Mouse (Mus musculus): ENCODE measurements at regions not wholly inside any gene's neighbourhood (a gene's known extent, or its start where the extent isn't known, plus 50 kb on each side); places are given as distances from the start of the nearest gene placed in this dataset.

DNA sequence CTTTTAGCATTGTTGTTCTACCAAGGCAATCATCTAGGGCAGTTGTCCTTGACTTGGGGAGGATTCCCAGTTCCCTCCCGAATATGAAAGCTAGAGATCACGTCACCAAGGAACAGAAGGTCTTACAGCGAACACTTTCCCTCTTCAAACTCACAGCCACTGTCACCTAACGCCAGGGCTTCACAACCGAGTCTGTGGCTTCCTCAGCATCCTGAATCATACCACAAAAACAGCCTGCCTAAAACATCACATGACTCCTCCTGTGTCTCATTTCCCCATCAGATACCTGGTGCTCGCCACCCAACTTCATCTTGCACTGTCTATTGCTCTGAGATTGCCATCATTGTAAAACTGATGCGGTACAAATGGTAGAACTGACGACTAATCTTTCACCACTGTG, 186.5 kb downstream of the Kdr start:
- DNase-seq (ENCODE audit: low spot score in 2 of 2), result no peak
- intact Hi-C loops (cut with DNase I), result no loop called here

DNA sequence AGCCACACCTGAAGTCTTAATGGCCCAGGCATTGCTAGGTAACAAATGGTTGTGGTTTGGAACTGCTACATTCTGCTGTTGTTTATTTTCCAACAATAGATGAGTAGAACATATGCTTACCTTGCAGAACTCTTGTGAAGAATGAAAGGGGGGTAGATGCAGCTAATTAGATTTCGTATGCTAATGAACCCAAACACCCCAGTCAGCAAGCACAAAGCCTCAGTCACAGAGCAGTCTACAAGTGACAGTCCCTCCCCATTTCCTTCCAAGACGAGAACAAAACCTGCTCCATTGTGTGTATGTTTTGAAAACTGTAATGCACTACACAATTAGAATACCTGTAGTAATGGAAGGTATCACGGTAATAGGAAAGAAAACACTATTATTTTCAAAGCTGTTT, 190.2 kb downstream of the Kdr start:
- no peak for DNase-seq (ENCODE audit: low spot score in 2 of 2)
- intact Hi-C loops (cut with DNase I), result no loop called here

DNA sequence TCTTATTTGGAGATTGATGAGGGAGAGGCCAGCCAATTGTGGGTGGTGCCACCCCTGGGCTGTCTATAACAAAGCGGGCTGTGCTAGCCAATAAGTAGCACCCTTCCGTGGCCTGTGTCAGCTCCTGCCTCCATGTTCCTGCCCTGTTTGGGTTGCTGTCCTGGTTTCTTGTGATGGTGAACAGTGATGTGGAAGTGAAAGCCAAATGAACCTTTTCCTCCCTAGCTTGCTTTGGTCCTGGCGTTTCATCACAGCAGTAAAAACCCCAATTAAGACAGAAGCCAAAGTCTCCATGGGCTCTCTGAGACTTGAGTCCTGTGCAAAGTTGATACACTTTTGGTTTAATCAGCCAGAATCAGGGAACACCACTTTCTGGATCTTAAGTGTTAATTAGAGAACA, 192.1 kb downstream of the Kdr start:
- intact Hi-C loops (cut with DNase I), result no loop called here
- no peak for DNase-seq (ENCODE audit: low spot score in 2 of 2)

DNA sequence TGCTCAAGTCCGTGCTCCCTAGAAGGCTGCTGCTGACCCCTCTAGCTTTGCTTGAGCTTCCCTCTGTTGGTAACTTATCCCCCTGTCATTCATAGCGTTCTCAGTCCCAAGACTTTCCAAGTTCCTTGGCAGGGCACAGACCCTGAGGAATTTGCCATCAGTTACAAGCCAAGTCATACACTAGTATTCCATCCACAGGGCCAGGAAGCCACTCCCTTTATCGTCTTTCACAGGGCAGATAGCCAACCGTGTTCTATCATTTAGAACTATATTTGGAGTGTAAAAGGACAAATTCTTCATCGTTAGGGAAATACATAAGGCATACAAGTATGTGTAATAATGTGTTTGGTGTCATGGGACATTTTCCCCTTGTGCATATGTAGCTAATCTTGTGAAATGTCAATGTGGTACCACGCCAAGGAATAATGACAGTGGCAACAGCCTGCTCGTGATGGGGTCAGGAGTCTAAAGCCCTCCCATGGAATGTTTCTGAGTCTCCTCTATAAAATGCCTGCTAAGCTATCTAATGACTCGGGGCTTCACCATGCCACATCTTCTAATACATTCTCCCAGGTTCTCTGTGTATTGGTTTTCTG, 193.2 kb downstream of the Kdr start:
- no peak for DNase-seq (ENCODE audit: low spot score in 2 of 2)
- intact Hi-C loops (cut with DNase I), result no loop called here

DNA sequence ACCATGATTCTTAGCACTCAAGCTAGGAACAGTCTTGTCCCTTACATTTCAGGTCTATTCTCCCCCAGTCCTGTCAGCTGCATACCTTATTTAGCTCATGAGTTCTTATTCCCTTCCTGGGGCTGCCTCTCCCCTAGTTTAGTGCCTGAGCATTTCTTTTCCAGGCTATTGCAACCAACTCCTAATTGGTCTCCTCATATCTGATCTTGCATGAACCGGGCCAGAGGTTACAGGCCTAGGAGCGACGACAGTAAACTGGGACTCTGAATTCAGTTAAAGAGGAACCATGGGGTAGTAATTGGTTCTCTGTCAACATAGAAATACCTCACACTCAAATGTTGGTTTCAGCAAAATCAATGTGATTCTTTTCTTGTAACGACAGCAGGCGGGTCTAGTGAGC, 195.9 kb downstream of the Kit start:
- intact Hi-C loops (cut with DNase I), result no loop called here
- DNase-seq (ENCODE audit: low spot score in 2 of 2), result no peak

DNA sequence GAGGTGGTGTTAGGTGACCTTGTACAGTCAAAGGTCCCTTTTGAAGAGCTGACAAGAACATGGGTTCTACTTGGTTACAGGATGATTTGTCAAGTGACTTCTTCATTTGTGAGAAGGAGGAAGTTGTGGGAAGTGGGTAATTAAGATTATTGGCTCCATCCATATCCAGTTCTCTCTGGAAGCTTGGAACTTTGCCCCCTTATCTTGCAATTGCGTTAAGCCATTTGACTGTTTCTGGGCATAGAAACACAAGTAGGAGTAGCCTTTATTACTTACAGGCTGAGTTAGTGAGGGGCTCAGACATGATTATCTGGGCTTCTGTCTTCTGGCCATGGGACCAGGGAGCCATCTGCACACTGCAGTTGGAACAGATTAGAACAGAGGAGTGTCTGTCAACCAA, 192.5 kb downstream of the Kit start:
- intact Hi-C loops (cut with DNase I), result no loop called here
- no peak for DNase-seq (ENCODE audit: low spot score in 2 of 2)

DNA sequence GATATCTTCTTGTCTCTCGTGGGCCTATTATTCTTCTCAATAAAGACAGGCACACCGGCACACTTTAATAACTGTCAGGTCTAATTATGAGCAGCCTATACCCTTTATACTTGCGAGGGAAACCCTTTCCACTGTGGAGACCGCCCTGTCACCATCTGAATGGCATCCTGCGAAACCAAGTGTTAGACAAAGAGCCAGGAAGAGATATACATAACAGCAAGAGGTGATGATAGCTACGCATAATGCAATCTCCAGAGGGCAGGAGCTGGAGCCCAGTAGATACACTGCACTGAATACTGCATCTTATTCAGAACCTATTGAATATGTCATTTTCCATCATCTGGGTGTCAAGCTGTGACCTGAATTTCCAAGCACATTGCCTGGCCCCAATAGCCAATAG, 187.7 kb downstream of the Kit start:
- no peak for DNase-seq (ENCODE audit: low spot score in 2 of 2)
- intact Hi-C loops (cut with DNase I), result no loop called here

DNA sequence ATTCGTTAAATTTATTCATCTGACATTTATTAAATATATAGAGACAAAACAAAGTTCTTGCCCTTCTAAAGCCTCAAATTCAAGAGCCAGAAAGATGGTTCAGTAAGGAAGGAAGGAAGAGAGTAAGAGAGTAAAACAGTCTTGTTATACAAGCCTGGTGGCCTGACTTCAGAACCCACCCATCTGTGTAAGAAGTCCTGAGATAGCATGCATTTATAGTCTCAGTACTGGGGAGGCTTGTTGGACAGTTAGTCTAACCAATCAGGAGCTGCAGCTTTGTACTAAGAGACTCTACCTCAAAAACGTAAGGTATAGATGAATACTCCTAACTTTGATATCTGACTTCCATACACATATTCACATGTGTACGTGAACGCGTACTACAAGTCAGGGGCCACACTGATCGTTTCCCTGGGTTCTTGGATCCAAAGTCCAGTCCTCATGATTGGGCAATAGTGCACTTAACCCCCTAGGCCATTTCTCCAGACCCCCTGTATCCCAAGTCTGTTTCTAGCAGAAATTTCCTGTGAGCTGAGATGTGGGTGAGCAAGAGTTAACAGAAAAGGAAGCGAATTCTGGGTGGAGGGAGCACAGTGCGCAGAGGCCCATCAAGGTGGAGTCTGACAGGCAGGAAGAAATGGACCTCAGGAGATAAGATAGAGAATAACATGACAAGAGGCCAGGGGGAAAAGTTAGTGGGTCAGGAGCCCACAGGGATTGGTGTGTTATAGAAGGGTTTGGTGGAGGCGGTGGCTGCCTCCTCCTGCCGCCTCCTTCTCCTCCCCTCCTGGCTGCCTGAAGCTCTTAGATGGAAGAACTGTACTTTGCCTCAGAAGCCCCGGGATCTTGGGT, 187.0 kb downstream of the Kit start:
- intact Hi-C loops (cut with DNase I), result no loop called here
- no peak for DNase-seq (ENCODE audit: low spot score in 2 of 2)

DNA sequence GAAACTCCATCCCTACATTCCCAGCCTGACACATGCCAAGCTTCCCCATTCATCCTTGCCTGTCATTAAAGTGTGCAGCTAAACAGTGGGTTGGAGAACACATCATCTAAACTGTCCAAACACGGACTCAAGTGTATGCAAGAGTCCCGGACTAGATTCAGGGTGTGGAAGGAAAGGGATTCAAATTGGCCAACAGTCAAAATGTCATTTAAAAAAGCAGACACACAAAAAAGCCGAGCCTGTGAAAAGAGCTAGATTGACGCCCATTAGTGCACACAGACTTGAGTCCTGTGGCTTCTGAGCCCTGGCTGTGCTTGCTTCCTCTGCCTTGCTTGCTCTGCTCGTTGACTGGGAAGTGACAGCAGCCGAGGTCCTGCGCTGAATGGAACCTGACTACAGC, 181.5 kb downstream of the Kit start:
- DNase-seq (ENCODE audit: low spot score in 2 of 2), result no peak

DNA sequence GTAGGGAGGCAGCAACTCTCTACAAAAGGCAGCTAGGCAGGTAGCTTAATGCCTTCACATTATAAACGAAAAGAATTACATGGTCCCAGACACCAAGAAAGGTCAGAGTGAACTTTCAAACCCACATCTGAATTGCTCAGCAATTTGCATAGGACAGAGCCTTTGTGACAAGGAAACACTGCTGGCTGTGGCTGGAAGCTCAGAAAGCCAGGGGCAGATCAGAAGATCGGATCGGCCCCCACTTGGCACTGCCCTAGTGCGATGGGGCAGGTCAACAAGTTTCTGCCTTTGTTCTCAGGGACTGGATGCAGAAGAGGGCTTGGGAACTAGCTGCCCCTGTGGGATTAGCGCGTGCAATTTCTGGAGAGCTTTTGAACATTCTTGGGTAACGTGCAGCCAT, 179.6 kb downstream of the Kit start:
- no peak for DNase-seq (ENCODE audit: low spot score in 2 of 2)
- intact Hi-C loops (cut with DNase I), result no loop called here

More for the DNA sequence above, 181.5 kb downstream of the Kit start:
- intact Hi-C loops (cut with DNase I), result no loop called here

DNA sequence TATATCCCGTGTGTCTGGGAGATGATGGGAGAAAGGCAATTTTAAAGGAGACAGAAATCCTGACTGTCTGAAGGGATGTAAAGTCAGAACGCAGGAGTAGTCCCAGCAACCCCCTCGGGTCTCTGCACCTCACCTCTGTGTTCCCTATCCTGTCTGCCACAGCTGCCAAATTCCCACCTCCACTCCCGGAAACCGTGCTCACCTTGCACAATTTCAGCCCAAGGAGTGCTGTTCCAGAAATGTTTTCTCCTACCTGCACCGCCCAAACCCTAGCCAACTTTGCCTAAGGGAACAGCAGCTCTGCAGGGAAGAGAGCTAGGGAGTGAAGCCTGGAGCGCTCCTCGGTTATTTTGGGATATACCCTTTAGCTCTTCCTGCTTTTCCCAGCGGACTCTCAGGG, 170.6 kb downstream of the Kit start:
- intact Hi-C loops (cut with DNase I), result no loop called here
- no peak for DNase-seq (ENCODE audit: low spot score in 2 of 2)

DNA sequence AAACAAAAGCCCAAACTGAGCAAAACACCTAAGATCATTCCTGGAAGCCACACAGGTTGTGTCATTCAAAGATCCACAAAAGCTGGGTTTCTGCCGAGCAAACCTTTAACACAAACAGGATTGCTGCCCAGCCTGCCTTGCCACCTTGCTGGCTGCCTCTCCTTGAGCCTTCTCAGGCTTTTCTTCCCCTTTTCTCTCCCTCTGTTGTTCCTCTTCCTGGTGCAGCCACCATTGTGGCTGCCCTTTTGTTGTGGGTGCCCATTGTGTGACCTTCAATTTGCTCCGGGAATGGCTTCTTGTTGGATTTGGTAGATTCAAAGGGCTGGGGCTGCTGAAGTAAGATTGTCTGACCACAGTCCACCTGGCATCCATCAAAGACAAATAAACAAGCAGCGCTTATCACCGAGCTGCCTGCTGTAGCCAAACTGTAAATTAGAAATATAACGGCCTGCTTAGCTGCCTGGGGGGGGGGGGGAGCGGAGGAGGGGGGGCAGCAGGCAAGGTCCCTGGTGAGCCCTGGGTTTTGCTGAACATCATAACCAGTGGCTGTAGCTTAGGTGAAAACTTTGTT, 169.8 kb downstream of the Kit start:
- intact Hi-C loops (cut with DNase I), result no loop called here
- no peak for DNase-seq (ENCODE audit: low spot score in 2 of 2)

DNA sequence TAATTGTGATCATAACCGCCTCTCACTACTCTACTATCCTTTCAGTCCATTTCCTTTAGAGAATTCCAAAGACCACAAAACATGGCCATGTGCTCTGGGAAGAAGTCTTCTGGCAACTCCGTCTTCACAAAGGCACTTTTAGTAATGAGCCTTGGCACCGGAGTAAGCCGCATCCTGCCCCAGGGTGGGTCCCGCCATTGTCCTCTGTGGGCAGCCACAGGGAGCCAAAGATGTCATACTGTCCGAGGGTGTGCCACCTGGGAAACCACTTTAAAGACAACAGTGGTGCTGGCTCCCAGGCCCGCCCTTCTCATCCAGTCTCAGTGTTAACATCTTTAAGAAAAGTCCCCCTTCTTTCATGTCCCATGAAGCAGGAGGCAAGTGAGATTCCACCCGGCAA, 164.6 kb downstream of the Kit start:
- intact Hi-C loops (cut with DNase I), result no loop called here
- no peak for DNase-seq (ENCODE audit: low spot score in 2 of 2)

DNA sequence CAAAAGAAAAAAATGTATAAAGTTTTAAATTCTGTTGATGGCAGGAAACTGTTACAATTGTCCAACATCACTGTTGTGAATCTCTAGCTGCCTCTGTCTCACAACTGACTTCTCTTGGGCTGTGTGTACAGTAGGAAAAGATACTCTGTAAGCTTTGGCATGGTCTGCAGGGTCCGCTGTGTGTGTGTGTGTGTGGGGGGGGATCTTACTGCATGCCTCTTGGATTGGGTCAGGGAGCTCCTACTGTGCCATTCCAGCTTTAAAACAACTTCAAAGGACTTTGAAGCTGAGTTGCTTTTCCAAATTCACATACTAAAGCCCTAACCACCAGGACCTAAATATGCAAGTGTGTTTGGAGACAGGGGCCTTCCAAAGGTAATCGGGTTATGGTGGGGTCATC, 163.7 kb downstream of the Kit start:
- intact Hi-C loops (cut with DNase I), result no loop called here
- no peak for DNase-seq (ENCODE audit: low spot score in 2 of 2)

DNA sequence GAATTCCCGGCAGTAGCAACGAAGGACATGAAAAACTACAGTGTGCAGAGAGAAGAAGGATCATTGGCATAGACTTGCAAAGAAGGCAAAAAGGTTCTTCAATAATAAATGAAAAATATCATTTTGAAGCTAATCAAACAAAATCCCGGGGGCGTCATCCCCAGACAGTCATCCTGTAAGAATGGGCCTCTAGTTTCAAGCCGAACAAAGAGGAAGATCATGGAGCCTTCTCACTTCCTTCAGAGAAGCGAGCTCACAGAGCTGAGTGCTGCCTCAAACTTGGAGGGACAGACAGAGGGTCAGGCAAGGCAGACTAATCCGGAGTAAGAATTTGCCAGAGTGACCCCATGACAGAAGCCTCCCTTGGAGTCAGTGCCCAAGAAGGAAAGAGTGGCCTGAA, 163.0 kb downstream of the Kit start:
- DNase-seq (ENCODE audit: low spot score in 2 of 2), result no peak
- intact Hi-C loops (cut with DNase I), result no loop called here

DNA sequence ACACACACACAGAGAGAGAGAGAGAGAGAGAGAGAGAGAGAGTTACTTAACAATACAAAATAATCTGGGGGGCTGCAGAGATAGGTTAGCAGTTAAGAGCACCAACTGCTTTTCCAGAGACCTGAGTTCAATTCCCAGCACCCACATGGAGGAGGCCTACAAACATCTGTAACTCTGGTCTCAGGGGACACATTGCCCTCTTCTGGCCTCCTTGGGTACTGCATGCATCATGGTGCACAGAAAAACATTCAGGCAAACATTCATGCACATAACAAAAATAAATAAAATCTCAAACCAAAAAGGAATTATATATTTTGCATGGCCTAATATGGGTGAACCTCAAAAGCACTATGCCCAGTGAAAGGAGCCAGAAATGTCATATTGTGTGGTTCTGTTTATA, 161.6 kb downstream of the Kit start:
- DNase-seq (ENCODE audit: low spot score in 2 of 2), result no peak
- intact Hi-C loops (cut with DNase I), result no loop called here

DNA sequence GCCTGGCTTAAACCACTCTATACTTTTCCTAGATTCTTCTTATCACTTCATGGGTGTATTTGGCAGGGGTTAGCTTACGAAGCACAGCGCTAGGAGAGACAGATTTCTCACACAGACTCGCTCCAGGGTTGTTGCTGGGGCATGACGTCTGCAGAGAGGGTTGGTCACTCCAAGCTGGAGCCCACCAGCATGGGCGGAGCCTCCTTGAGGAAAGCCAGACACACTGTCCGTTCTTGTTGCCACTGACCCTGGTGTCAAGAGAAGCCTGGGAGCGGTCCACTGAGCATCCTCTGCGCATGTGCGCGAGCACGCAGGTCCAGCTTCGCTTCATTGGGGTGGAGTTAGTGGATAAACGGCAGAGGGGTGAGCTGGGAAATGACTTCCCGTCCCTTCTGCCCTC, 159.8 kb downstream of the Kit start:
- intact Hi-C loops (cut with DNase I), result no loop called here
- no peak for DNase-seq (ENCODE audit: low spot score in 2 of 2)

DNA sequence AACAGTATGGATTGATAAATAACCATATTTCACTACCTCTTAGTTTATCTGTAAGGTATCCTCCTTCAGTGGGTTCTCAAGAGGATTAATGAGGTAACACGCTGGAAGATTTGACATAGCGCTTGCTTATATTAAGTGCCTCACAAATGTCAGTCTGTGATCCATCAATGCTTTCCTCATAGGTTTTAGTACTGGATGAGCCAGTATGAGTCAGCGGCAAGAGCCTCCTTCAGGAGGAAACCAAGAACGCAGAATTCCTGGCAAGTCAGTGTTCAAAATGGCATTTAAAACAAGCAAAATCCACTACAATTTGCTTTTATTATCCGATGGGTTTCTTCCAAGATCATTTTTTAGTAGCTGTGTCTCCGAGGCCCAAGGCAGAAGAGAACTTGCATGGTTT, 159.3 kb downstream of the Kit start:
- intact Hi-C loops (cut with DNase I), result no loop called here
- no peak for DNase-seq (ENCODE audit: low spot score in 2 of 2)

DNA sequence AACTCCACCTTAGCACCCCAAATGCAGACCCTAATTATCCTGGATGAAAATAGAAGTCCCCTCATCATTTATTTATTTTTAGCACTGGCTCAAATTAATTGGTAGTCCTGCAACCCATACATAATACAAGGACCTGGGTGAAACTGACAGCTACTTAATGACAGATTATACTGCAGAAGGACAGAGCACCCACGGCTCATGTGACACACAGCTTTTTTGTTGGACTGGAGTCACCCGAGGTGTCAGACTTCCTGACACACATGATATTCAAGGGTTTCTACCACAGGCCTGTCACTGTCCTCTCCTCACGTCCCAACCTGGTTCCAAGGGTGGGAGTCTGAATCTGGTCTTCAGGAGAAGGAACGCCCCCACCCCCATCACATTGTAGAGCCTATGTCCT, 156.5 kb downstream of the Kit start:
- no peak for DNase-seq (ENCODE audit: low spot score in 2 of 2)
- intact Hi-C loops (cut with DNase I), result no loop called here

DNA sequence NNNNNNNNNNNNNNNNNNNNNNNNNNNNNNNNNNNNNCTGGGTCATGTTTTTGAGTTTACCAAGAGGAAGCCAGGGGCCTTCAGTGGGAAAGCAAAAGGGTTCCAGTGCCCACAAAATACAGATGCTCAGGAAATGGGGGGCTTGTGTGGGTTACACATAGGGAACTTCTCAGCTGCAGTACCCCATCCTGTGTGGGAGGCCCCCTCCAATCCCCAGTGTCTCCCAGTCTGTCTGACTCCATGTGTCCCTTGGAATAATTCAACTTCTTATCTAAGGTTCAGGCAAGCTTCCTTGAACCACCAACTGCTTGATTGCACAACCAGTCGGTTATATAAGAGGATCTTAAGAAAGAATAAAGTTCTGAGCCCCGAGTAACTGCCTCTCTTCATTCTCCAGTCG, 156.0 kb downstream of the Kit start:
- DNase-seq (ENCODE audit: low spot score in 2 of 2), result no peak
- intact Hi-C loops (cut with DNase I), result no loop called here

DNA sequence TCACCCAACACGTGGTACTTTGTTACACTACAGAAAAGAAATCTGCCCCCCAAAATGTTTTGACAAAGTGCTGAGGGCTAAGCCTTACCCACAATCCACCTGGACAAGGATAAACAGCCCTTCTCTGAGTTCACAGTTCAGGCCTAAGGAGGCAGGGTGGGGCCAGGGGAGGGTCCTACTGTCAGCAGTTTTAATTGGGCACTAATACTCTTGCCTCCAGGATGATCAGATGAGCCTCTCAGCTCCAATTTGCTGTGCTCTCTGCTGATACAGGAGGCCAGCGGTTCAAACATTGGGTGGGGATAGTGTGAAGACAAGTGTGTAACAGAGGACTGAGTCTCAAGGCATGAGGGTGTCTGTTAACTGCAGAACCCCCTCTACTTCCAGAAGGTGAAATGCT, 146.6 kb downstream of the Kit start:
- intact Hi-C loops (cut with DNase I), result no loop called here
- no peak for DNase-seq (ENCODE audit: low spot score in 2 of 2)
